Comparison of ENCODE assay signal across 23 mouse cellular contexts in the genomic region with DNA sequence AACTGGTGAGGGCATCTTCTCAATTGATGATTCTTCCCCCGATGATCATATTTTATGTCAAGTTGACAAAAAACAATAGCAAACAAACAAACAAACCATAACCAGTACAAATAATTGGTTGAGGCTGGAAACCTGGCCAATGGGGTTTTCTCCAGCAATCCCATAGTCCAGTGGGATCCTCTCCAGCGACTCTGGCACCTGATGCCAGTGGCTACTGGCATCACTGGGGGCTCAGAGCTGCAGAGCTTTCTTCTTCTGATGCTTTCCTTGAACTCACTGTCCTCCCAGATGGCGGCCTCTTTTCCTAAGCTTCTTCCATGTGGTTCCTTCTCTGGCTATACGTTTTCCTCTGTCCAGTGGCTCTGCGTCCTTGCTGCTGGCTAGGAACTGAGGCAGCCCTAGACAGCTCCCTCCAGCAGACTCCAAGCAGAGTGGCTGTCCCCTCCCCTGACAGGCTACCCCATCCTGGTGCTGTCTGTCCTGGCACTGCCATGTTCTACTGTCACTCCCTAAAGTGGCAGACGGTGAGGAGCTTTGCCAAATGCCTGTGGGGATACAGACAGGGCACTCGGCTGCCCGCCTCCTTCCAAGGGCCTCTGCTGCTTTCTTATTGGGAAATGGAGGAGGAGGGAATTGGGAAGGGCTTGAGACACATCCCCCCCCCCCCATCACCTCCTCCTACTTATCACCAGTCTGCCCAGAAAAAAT. TPM values are rescaled to one million over a fixed set of nuclear protein-coding genes. Genes with fewer than 3 reads are reported as not detected.
DNase-seq lines count a peak whose midpoint lies in the region; ATAC-seq and TF ChIP-seq lines count a peak whose summit lies in the region.
"Had no signal": no experiment of that assay in that cellular context is flagged by ENCODE, and none has a peak within 500 bp of the region (broad histone marks: within the 10 kb centered on the region; RNA-seq: fewer than 3 reads in every experiment).

No protein-coding gene starts in this region.

- ATAC-seq in hindbrain, postnatal 0 days = peak; percentile 70
- ATAC-seq in hindbrain, embryonic 13.5 days (ENCODE audit: low FRiP score) = no peak
- peak; percentile 80 for ATAC-seq in forebrain, postnatal 0 days
- ATAC-seq in liver, embryonic 12.5 days = no peak

- intact Hi-C loops in heart, adult 2 months (cut with DNase I) = no loop called here

- H3K27ac ChIP-seq in hindbrain, postnatal 0 days = peak overlapping the region; percentile 26; the same call in 1 of the 2 replicates
- no peak overlapping the region for H3K27ac ChIP-seq in hindbrain, embryonic 13.5 days
- peak overlapping the region; percentile 52; the same call in 1 of the 2 replicates for H3K27ac ChIP-seq in forebrain, postnatal 0 days (ENCODE audit: low read depth, low read length)
- no peak overlapping the region for H3K27ac ChIP-seq in liver, embryonic 12.5 days
- no peak overlapping the region for H3K27ac ChIP-seq in heart, adult 2 months
- H3K27ac ChIP-seq: embryonic facial prominence, embryonic 15.5 days; kidney, embryonic 15.5 days; limb, embryonic 13.5 days; liver, embryonic 14.5 days; lung, embryonic 15.5 days; macrophage; midbrain, embryonic 10.5 days had no signal

- no peak overlapping the region for H3K4me2 ChIP-seq in hindbrain, postnatal 0 days (ENCODE audit: low read depth, low read length)
- no peak overlapping the region for H3K4me2 ChIP-seq in hindbrain, embryonic 13.5 days
- H3K4me2 ChIP-seq in forebrain, postnatal 0 days (ENCODE audit: low read depth) = no peak overlapping the region
- no peak overlapping the region for H3K4me2 ChIP-seq in liver, embryonic 12.5 days
- H3K4me2 ChIP-seq: embryonic facial prominence, embryonic 15.5 days; kidney, embryonic 15.5 days; limb, embryonic 13.5 days; lung, embryonic 15.5 days had no signal

- no peak overlapping the region for H3K4me3 ChIP-seq in hindbrain, postnatal 0 days (ENCODE audit: low read length)
- H3K4me3 ChIP-seq in hindbrain, embryonic 13.5 days = no peak overlapping the region
- H3K4me3 ChIP-seq in forebrain, postnatal 0 days (ENCODE audit: low read depth, low read length) = no peak overlapping the region
- no peak overlapping the region for H3K4me3 ChIP-seq in liver, embryonic 12.5 days
- no peak overlapping the region for H3K4me3 ChIP-seq in heart, adult 2 months
- H3K4me3 ChIP-seq: embryonic facial prominence, embryonic 15.5 days; kidney, embryonic 15.5 days; limb, embryonic 13.5 days; lung, embryonic 15.5 days; midbrain, embryonic 10.5 days had no signal

- TF ChIP-seq CTCF in hindbrain, postnatal 0 days (IDR thresholded peaks at IDR 0.05; ENCODE audit: low read depth) = no peak
- TF ChIP-seq CTCF in forebrain, postnatal 0 days (IDR thresholded peaks at IDR 0.05; ENCODE audit: low read depth) = no peak
- no peak for TF ChIP-seq CTCF in heart, adult 2 months (IDR thresholded peaks at IDR 0.05)

- H3K9ac ChIP-seq in hindbrain, postnatal 0 days (replicated peaks; ENCODE audit: low read length) = no peak overlapping the region
- H3K9ac ChIP-seq in hindbrain, embryonic 13.5 days = no peak overlapping the region
- H3K9ac ChIP-seq in forebrain, postnatal 0 days = no peak overlapping the region
- H3K9ac ChIP-seq in liver, embryonic 12.5 days = no peak overlapping the region
- H3K9ac ChIP-seq in heart, adult 2 months (ENCODE audit: low read depth, low read length) = no peak overlapping the region
- H3K9ac ChIP-seq: embryonic facial prominence, embryonic 15.5 days; kidney, embryonic 15.5 days; limb, embryonic 13.5 days; liver, embryonic 14.5 days; lung, embryonic 15.5 days had no signal

- H3K4me1 ChIP-seq in hindbrain, postnatal 0 days (ENCODE audit: insufficient read depth, low read length) = peaks cover 18% of the 10 kb centered on the region; the same call in 1 of the 2 replicates
- peaks cover 13% of the 10 kb centered on the region for H3K4me1 ChIP-seq in hindbrain, embryonic 13.5 days (replicated peaks)
- peaks cover 19% of the 10 kb centered on the region for H3K4me1 ChIP-seq in forebrain, postnatal 0 days (ENCODE audit: insufficient read depth)
- H3K4me1 ChIP-seq in liver, embryonic 12.5 days = no peaks in the 10 kb centered on the region
- no peaks in the 10 kb centered on the region for H3K4me1 ChIP-seq in heart, adult 2 months (ENCODE audit: control insufficient read depth, insufficient read depth, low read length)
- H3K4me1 ChIP-seq: embryonic facial prominence, embryonic 15.5 days; kidney, embryonic 15.5 days; limb, embryonic 13.5 days; lung, embryonic 15.5 days had no signal

- TF ChIP-seq EP300 in heart, adult 2 months (IDR thresholded peaks at IDR 0.05; ENCODE audit: insufficient read depth, low read depth, low read length) = no peak

- no peaks in the 10 kb centered on the region for H3K36me3 ChIP-seq in hindbrain, postnatal 0 days (ENCODE audit: insufficient read depth, low read length)
- H3K36me3 ChIP-seq in hindbrain, embryonic 13.5 days = no peaks in the 10 kb centered on the region
- H3K36me3 ChIP-seq in forebrain, postnatal 0 days (ENCODE audit: insufficient read depth) = no peaks in the 10 kb centered on the region; the same call in 1 of the 2 replicates
- H3K36me3 ChIP-seq in liver, embryonic 12.5 days = no peaks in the 10 kb centered on the region
- H3K36me3 ChIP-seq in heart, adult 2 months (ENCODE audit: control insufficient read depth, insufficient read depth, low read length) = no peaks in the 10 kb centered on the region
- H3K36me3 ChIP-seq: embryonic facial prominence, embryonic 15.5 days; kidney, embryonic 15.5 days; limb, embryonic 13.5 days; lung, embryonic 15.5 days; midbrain, embryonic 10.5 days had no signal

- 51% methylated on average over 8 of the region's 8 CpGs for WGBS in hindbrain, postnatal 0 days
- WGBS in hindbrain, embryonic 13.5 days = 80% methylated on average over 8 of the region's 8 CpGs
- 50% methylated on average over 8 of the region's 8 CpGs for WGBS in forebrain, postnatal 0 days
- WGBS in liver, embryonic 12.5 days (ENCODE audit: insufficient replicate concordance) = 60% methylated on average over 8 of the region's 8 CpGs
- WGBS in heart, adult 2 months = 65% methylated on average over 8 of the region's 8 CpGs

- H3K79me2 ChIP-seq in heart, adult 2 months (replicated peaks; ENCODE audit: control insufficient read depth, insufficient read depth, low read length) = no peaks in the 10 kb centered on the region

- DNase-seq in hindbrain, postnatal 0 days (ENCODE audit: low spot score) = peak; percentile 80
- peak; percentile 67 for DNase-seq in cerebellum, adult 11-12 months
- DNase-seq in cerebellum, postnatal 10 days = peak; percentile 95 to 97
- peak; percentile 79 for DNase-seq in forebrain, postnatal 0 days
- DNase-seq in heart, adult 2 months = no peak
- DNase-seq: gastrocnemius, postnatal 10 days; heart, postnatal 4 days; thymus, postnatal 14 days had no signal

- no peaks in the 10 kb centered on the region for H3K9me3 ChIP-seq in hindbrain, postnatal 0 days (ENCODE audit: low read length)
- H3K9me3 ChIP-seq in hindbrain, embryonic 13.5 days = no peaks in the 10 kb centered on the region
- no peaks in the 10 kb centered on the region for H3K9me3 ChIP-seq in forebrain, postnatal 0 days (ENCODE audit: low read length)
- no peaks in the 10 kb centered on the region for H3K9me3 ChIP-seq in liver, embryonic 12.5 days (replicated peaks)
- H3K9me3 ChIP-seq: embryonic facial prominence, embryonic 15.5 days; kidney, embryonic 15.5 days; limb, embryonic 13.5 days; lung, embryonic 15.5 days; midbrain, embryonic 10.5 days had no signal

- no peak for TF ChIP-seq POLR2A in heart, adult 2 months (IDR thresholded peaks at IDR 0.05; ENCODE audit: insufficient read depth, low read depth, low read length)

- H3K27me3 ChIP-seq in hindbrain, postnatal 0 days (ENCODE audit: insufficient read depth, low read length) = no peaks in the 10 kb centered on the region
- H3K27me3 ChIP-seq in hindbrain, embryonic 13.5 days = peaks cover 21% of the 10 kb centered on the region
- no peaks in the 10 kb centered on the region for H3K27me3 ChIP-seq in forebrain, postnatal 0 days (ENCODE audit: insufficient read depth, low read length)
- peaks cover 9% of the 10 kb centered on the region for H3K27me3 ChIP-seq in liver, embryonic 12.5 days (replicated peaks)
- no peaks in the 10 kb centered on the region for H3K27me3 ChIP-seq in heart, adult 2 months (ENCODE audit: control insufficient read depth, insufficient read depth, low read length)

RNA-seq across cellular contexts. Expression of gene Mpped1, which starts 7.8 kb away (rescaled TPM):
- total RNA-seq in hindbrain, postnatal 0 days (2014; rRNA removed) = 31.4 and 48.3 TPM in 2 replicates
- polyA plus RNA-seq in hindbrain, postnatal 0 days (2015; fragmentation: Nextera tagmentation; extraction: Ambion mirVana) = 13.5 and 14.2 TPM in 2 replicates
- 11.3 and 11.7 TPM in 2 replicates for polyA plus RNA-seq in hindbrain, embryonic 13.5 days (2015; fragmentation: Nextera tagmentation; extraction: Ambion mirVana)
- total RNA-seq in forebrain, postnatal 0 days (2014; rRNA removed) = 352 and 534 TPM in 2 replicates
- 227 and 361 TPM in 2 replicates for polyA plus RNA-seq in forebrain, postnatal 0 days (2015; fragmentation: Nextera tagmentation; extraction: Ambion mirVana)
- polyA plus RNA-seq in liver, embryonic 12.5 days (2016; fragmentation: Nextera tagmentation; extraction: Ambion mirVana) = 0.10 and 0.11 TPM in 2 replicates
- not detected for total RNA-seq in heart, adult 2 months (2021)
- polyA plus RNA-seq in heart, adult 2 months (2012; rRNA removed) = not detected in 2 replicates
- total RNA-seq: adrenal gland, adult 18-20 months; heart, postnatal 4 days; monocyte, adult 5-6 weeks had no signal
- polyA plus RNA-seq: C2C12; heart, embryonic 14.5 days; large intestine, adult 2 months; macrophage; small intestine, adult 2 months had no signal

RNA-seq across cellular contexts. Expression of gene Scube1, which starts 46.7 kb away (rescaled TPM):
- 13.4 TPM in 2 replicates for total RNA-seq in hindbrain, postnatal 0 days (2014; rRNA removed)
- 3.2 and 3.3 TPM in 2 replicates for polyA plus RNA-seq in hindbrain, postnatal 0 days (2015; fragmentation: Nextera tagmentation; extraction: Ambion mirVana)
- polyA plus RNA-seq in hindbrain, embryonic 13.5 days (2015; fragmentation: Nextera tagmentation; extraction: Ambion mirVana) = 13.5 and 16.5 TPM in 2 replicates
- total RNA-seq in forebrain, postnatal 0 days (2014; rRNA removed) = 28.1 and 33.5 TPM in 2 replicates
- polyA plus RNA-seq in forebrain, postnatal 0 days (2015; fragmentation: Nextera tagmentation; extraction: Ambion mirVana) = 9.7 and 12.0 TPM in 2 replicates
- 0.50 and 0.72 TPM in 2 replicates for polyA plus RNA-seq in liver, embryonic 12.5 days (2016; fragmentation: Nextera tagmentation; extraction: Ambion mirVana)
- 1 to 10 TPM in 1 of 2 experiments, under 1 TPM in 1; 0.65 to 1.3 TPM for total RNA-seq in heart, adult 2 months (2021)
- 2.2 and 3.0 TPM in 2 replicates for polyA plus RNA-seq in heart, adult 2 months (2012; rRNA removed)
- total RNA-seq: monocyte, adult 5-6 weeks had no signal
- polyA plus RNA-seq: C2C12, macrophage had no signal

Comparison
In these comparisons a context has a peak if more than half of its experiments do, and no peak if none do; other contexts are left out.
1. ATAC-seq: peak in hindbrain, postnatal 0 days (single experiment) and forebrain, postnatal 0 days (single experiment); none in hindbrain, embryonic 13.5 days (single experiment) and liver, embryonic 12.5 days (single experiment).
2. H3K27ac ChIP-seq: peak in hindbrain, postnatal 0 days (single experiment) and forebrain, postnatal 0 days (single experiment); none in hindbrain, embryonic 13.5 days (single experiment), liver, embryonic 12.5 days (single experiment) and heart, adult 2 months (single experiment).
3. DNase-seq: peak in hindbrain, postnatal 0 days (single experiment), cerebellum, adult 11-12 months (single experiment), cerebellum, postnatal 10 days (2 of 2) and forebrain, postnatal 0 days (single experiment); none in heart, adult 2 months (0 of 2).
4. RNA of gene Mpped1, which starts 7.8 kb away (polyA plus RNA-seq): 227 to 361 TPM in forebrain, postnatal 0 days; 13.5 to 14.2 TPM in hindbrain, postnatal 0 days, 11.3 to 11.7 TPM in hindbrain, embryonic 13.5 days, 0.10 to 0.11 TPM in liver, embryonic 12.5 days and not detected in heart, adult 2 months; every median in the first group is over 10 times any median in the second.